Mouse (Mus musculus): Measurements from ENCODE around the gene Gm14393.
"Not testable (repeated sequence)": the region's sequence is repeated elsewhere in the genome, so short reads cannot be mapped to it uniquely, and the experiment has no call there.

Gene Gm14393

DNA sequence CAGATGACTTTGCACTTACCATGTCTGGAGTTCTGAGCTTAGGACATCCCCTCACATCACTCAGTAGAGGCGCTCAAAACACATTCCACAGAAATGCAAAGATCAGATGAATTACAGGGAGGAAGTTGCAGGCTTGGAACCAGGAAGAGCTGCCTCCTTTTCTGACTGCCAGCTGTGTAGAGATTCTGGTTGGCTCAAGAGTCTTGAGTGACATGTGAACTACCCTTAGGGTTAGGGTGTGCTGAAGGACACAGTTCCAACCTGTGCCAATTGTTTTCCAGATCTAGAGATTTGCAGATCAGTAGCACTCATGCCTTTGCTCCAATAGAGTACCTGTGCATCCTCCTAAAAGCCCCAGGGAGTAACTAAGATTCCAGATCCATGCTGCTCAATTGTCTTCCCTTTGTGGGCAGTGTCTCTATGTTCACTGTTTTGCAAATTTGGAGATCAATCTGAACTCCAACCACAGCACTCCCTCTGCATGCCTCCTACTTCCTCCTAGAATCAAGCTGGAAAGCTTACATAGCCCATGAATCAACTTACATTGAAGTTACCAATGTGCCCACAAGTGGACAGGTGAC is at the start of gene Gm14393:
Gm14393 (minus strand) TSS at position 101 of the 581 bp plus-strand sequence.
- DNase-seq (ENCODE audit: low spot score in 2 of 2) = not testable (repeated sequence)

DNA sequence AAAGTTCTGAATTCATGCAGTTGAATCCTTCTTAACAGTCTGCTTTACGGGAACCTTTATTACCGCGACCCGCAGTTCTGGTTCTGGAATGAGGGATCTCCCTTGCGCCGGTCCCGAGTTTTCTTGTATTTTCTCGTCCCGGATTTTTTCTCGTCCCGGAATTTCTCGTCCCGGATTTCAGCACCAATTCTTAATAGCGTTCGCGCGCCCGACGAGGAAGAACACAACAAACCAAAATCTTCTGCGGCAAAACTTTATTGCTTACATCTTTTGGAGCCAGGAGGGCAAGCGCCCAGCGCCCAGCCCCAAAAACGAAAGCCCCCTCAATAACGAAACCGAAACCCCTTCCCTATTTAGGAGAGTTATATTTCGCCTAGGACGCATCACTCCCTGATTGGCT is 23.3 kb downstream of the Gm14393 start:
- peak; percentile 14 to 62 for DNase-seq (ENCODE audit: low spot score in 2 of 2)

Data from spleen, postnatal 4 days (tissue).